9 mouse cellular contexts compared by ENCODE assay signal in genomic region chr17:47184148-47184547, GRCm38 (mm10).
DNase-seq lines count a peak whose midpoint lies in the region; ATAC-seq and TF ChIP-seq lines count a peak whose summit lies in the region.
"Had no signal": no experiment of that assay in that cellular context is flagged by ENCODE, and none has a peak within 500 bp of the region (broad histone marks: within the 10 kb centered on the region; RNA-seq: fewer than 3 reads in every experiment).

No protein-coding gene starts in this region.

- no peaks in the 10 kb centered on the region for H3K27me3 ChIP-seq in forebrain, embryonic 10.5 days (ENCODE audit: poor library complexity, severe bottlenecking)

- no peak for TF ChIP-seq CTCF in gastrocnemius, adult 2 months (IDR thresholded peaks at IDR 0.05)

- no peak for DNase-seq in gastrocnemius, adult 2 months
- no peak for DNase-seq in gastrocnemius, postnatal 36 days
- peak; percentile 55 for DNase-seq in adipocyte (ENCODE audit: low spot score)
- DNase-seq in heart, postnatal 14 days, result peak; percentile 36 to 65
- DNase-seq in lung, postnatal 4 days, result peak; percentile 76 to 87
- no peak for DNase-seq in forebrain, embryonic 10.5 days (ENCODE audit: extremely low spot score, low spot score)
- DNase-seq in right cerebral cortex, postnatal 10 days (ENCODE audit: low spot score in 2 of 2), result no peak
- DNase-seq: cerebellum, adult 2 months had no signal

- H3K36me3 ChIP-seq in forebrain, embryonic 10.5 days (replicated peaks), result no peaks in the 10 kb centered on the region; the same call in 1 of the 2 replicates

- peak overlapping the region; percentile 16; the same call in 1 of the 2 replicates for H3K27ac ChIP-seq in gastrocnemius, adult 2 months
- no peak overlapping the region for H3K27ac ChIP-seq in forebrain, embryonic 10.5 days

- intact Hi-C loops in gastrocnemius, adult 2 months (cut with DNase I), result no loop called here
- intact Hi-C loops in gastrocnemius, postnatal 36 days (cut with DNase I), result no loop called here
- intact Hi-C loops in heart, postnatal 14 days (cut with DNase I), result no loop called here

- no peaks in the 10 kb centered on the region for H3K9me3 ChIP-seq in forebrain, embryonic 10.5 days

- H3K4me1 ChIP-seq in forebrain, embryonic 10.5 days, result peaks cover 16% of the 10 kb centered on the region

- no peak for ATAC-seq in cerebellum, adult (ENCODE audit: insufficient number of reproducible peaks, low FRiP score, low TSS enrichment)

- H3K4me3 ChIP-seq in gastrocnemius, adult 2 months, result no peak overlapping the region
- no peak overlapping the region for H3K4me3 ChIP-seq in forebrain, embryonic 10.5 days

- 87% methylated on average over 6 of the region's 6 CpGs for WGBS in forebrain, embryonic 10.5 days

Comparison
In these comparisons a context has a peak if more than half of its experiments do, and no peak if none do; other contexts are left out.
1. DNase-seq: peak in adipocyte (single experiment), heart, postnatal 14 days (2 of 2) and lung, postnatal 4 days (2 of 2); none in gastrocnemius, adult 2 months (single experiment), gastrocnemius, postnatal 36 days (0 of 2), forebrain, embryonic 10.5 days (single experiment) and right cerebral cortex, postnatal 10 days (0 of 2).